Mouse (Mus musculus): ENCODE results near the gene Cmbl. TPM values are rescaled to one million over a fixed set of nuclear protein-coding genes. Genes with fewer than 3 reads are reported as not detected.

Cmbl gene
- total RNA-seq (2023) = 1.3 TPM

GRCm38 (mm10) chr15:31565184-31565583, at the start of gene Cmbl:
TSS of gene Cmbl (plus strand) at chr15:31565389.

GRCm38 (mm10) chr15:31530659-31531445, 34.3 kb upstream of the Cmbl start, which contains the start of gene March6:
TSS of gene March6 (minus strand) at chr15:31531053.

GRCm38 (mm10) chr15:31601646-31602374, 36.6 kb downstream of the Cmbl start, which contains the start of the genes Cct5 and Fam173b:
TSS of gene Cct5 (minus strand) at chr15:31601804.
TSS of gene Fam173b (plus strand) at chr15:31601852.

Other genes starting within 250 kb of the Cmbl start
- gene Ankrd33b, start 197.7 kb upstream of the Cmbl start, total RNA-seq (2023) = 1.0 TPM
- gene Ropn1l, start 111.7 kb upstream of the Cmbl start, total RNA-seq (2023) = 2.3 TPM
- 63.6 TPM for gene March6, start 34.3 kb upstream of the Cmbl start, total RNA-seq (2023)
- 251 TPM for gene Cct5, start 36.4 kb downstream of the Cmbl start, total RNA-seq (2023)
- gene Fam173b, start 36.5 kb downstream of the Cmbl start, total RNA-seq (2023) = 15.7 TPM